Mouse (Mus musculus): Measurements from ENCODE around the gene Zmynd12. TPM values are rescaled to one million over a fixed set of nuclear protein-coding genes. Genes with fewer than 3 reads are reported as not detected.

Gene Zmynd12
- total RNA-seq, 2 experiments from 2014 or later: 0.23 TPM; not detected in 1

DNA sequence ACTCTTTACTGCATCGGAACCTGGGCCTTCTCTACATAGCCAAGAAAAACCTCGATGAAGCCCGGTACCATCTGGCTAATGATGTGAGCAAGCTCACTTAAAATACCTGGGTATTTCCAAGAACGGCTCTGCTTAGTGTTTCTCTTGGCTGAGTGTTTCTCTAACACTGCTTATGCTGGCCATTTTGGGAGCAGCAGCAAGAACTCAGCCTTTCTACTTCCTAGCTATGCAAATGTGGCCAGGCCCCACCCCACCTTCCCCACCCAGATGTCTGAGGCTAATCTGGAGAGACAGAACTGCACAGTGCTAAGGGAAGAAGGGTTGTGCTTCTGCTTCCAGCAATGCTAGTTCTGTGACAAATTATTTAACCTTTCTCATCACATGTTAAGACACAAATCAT is 19.2 kb downstream of the Zmynd12 start:
- intact Hi-C loops (cut with DNase I): no loop called here
- DNase-seq (ENCODE audit: low spot score in 2 of 2): peak in 1 of 2 experiments; percentile 40

DNA sequence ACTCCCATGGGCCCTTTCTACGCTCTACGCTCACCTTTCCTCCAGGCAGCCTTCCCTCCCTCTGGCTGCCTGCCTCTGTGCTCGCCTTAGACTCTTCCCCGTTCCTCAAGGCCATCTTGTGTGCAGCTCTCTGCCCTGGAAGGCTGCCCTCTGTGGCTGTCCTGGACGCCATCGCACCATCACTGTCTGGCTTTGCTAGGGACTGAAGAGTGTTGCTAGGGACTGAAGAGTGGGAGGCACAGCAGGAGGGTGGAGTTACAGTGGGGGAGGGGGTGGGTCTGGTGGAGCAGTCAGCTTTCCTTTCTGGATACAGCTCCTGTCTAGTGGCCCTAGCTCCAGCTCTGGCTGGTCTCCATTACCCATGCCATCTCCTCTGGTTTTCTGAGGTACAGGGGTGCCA is 19.9 kb downstream of the Zmynd12 start:
- no peak for DNase-seq (ENCODE audit: low spot score in 2 of 2)
- intact Hi-C loops (cut with DNase I): no loop called here

DNA sequence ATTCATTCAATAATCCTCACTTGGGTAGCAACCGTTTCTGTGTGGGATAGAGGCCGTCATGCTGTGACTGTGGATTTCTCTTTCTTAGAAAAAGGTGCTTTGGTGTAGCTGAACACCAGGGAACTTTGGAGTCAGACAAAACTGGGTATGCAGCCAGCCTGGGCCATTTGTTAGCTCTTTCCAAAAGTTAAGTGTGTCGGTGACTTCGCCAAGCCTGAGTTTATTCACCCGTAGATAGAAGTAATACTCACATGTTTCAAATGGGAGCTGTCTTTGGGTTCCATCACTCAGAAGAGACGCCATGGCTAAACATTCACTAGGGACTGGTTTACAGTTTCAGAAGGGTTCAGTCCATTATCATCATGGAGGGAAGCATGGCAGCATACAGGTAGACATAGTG is 24.6 kb downstream of the Zmynd12 start:
- no peak for DNase-seq (ENCODE audit: low spot score in 2 of 2)
- intact Hi-C loops (cut with DNase I): no loop called here

DNA sequence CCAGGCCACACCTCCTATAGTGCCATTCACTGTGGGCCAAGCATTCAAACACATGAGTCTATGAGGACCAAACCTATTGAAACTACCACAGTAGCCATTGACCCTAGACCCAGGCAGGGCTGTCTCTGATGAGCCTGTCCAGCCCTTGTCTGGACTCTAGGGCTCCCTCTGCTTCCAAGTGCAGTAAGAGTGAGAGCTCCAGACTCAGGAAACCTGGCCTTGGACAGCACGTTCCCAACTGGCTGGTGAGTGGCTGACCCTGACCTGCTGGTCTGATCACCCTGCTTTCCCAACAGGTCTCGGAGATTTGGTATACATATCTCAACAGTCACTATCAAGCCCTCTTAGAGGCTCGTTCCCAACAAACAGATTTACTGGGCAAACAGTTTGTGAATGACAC is 25.2 kb downstream of the Zmynd12 start:
- no peak for DNase-seq (ENCODE audit: low spot score in 2 of 2)
- intact Hi-C loops (cut with DNase I): no loop called here

DNA sequence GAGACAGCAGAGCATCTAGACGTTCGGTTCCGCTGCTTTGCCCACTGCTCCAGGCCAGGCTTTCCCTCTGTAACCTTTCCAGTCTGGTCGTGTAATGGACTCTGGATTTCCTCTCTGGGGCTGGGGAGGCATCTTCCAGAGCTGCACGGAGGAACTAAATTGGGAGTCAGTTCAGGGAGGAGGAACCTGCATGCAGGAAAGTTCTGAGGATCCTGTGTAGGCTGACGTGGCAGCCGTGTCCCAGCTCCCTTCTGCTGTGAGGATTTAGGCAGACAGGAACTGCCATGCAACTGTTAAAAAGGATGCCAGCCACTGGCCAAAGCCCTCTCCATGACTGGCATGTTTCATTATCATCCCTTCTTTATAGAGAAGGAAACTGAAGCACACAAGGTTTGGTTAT is 27.8 kb downstream of the Zmynd12 start:
- no peak for DNase-seq (ENCODE audit: low spot score in 2 of 2)
- intact Hi-C loops (cut with DNase I): no loop called here

DNA sequence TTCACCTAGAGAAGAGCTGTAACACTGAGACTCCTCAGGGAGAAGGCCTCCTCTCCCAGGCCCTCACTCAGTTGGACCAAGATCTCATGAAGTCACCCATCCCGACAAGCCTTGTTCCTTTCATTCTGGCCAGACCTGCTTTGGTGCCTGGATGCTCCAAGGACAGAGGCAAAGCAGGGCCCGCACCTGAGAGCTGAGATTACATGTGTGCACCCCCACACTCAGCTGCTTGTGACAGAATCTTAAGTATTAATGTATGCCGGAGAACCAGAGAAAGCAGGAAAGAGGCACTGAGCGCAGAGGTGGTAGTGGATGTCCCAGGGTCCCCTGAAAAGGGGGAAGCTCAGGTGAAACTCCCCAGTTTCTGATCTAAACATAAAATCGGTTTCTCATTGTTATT is 30.5 kb downstream of the Zmynd12 start:
- no peak for DNase-seq (ENCODE audit: low spot score in 2 of 2)
- intact Hi-C loops (cut with DNase I): no loop called here

DNA sequence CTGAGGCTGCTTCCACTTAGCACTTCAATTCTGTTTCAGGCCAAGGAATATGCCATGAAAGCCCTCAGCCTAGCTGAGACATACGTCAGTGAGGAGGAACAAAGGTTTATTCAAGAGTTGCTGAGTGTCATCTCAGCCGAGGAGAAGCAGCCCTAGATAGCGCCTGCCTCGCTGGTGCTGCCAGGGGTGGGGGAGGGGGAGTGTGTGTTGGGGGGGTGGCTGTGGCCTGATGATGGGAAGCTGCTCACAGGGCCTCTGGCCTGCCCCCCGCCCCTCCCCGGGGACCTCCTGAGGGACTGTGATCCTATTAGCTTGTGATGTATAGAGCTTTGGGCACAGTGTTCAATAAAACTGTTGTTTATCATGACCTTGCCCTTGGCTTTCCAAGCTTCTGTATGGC is 30.9 kb downstream of the Zmynd12 start:
- DNase-seq (ENCODE audit: low spot score in 2 of 2): no peak
- intact Hi-C loops (cut with DNase I): no loop called here

DNA sequence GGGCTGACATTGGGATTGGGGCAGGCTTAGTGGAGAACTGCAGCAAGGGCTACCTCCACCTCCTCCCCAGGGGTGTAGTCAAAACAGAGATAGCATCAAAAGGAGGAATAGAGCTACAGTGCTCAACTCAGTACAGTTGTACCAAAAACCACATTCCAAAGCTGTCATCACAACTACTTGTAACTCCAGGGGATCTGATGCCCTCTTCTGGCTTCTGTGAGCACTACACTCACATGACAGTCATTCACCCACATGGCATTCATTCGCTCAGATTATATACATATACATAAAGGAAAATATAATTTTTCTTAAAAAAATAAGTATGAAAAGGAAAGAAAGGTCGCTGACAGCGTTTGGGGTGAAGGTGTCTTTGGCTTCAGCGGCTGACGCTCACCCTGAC is 37.7 kb downstream of the Zmynd12 start:
- peak; percentile 65 to 84 for DNase-seq (ENCODE audit: low spot score in 2 of 2)
- intact Hi-C loops (cut with DNase I): loop anchor here (5.0 kb wide), 1 partner anchor 33 kb away; no protein-coding TSS in a partner anchor

DNA sequence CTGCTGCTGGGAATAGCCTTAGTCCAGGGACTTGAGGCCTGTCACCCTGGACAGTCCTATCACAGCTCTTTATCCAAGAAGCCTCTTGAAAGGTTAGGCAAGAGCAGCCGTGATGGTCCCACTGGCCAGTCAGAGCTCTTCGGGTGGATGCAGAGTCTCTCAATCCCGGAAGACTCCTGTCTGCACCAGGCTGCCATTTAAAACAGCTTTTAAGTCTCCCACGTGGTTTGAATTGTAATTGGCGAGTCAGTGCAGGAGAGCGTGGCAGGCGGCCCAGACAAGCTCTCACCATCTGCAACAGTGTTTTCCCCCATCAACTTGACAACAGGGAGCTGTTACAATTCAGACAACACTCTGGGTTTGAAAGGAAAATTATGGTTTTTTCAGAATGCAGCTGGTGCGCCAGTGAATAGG is 38.1 kb downstream of the Zmynd12 start:
- intact Hi-C loops (cut with DNase I): loop anchor here (5.0 kb wide), 1 partner anchor 33 kb away; no protein-coding TSS in a partner anchor
- peak; percentile 83 to 95 for DNase-seq (ENCODE audit: low spot score in 2 of 2)

DNA sequence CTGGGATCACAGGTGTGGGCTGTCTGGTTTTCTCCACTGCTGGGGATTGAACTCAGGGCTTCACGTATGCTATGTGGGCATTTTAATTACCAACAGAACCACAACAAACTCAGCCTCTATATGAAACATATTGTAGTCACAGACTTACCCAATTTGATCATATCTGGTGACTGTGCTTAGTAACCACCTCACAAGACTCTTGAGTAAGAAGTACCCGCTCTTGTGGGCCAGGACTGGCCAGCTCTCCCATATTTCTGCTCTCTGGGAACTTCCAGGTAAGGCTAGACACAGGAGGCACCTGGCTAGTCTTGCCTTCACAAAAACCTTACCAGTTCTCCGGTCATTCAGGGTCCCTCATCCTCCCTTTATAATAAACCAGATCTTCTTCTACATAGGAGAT is 39.8 kb downstream of the Zmynd12 start:
- DNase-seq (ENCODE audit: low spot score in 2 of 2): no peak
- intact Hi-C loops (cut with DNase I): loop anchor here (5.0 kb wide), 1 partner anchor 35 kb away; no protein-coding TSS in a partner anchor

DNA sequence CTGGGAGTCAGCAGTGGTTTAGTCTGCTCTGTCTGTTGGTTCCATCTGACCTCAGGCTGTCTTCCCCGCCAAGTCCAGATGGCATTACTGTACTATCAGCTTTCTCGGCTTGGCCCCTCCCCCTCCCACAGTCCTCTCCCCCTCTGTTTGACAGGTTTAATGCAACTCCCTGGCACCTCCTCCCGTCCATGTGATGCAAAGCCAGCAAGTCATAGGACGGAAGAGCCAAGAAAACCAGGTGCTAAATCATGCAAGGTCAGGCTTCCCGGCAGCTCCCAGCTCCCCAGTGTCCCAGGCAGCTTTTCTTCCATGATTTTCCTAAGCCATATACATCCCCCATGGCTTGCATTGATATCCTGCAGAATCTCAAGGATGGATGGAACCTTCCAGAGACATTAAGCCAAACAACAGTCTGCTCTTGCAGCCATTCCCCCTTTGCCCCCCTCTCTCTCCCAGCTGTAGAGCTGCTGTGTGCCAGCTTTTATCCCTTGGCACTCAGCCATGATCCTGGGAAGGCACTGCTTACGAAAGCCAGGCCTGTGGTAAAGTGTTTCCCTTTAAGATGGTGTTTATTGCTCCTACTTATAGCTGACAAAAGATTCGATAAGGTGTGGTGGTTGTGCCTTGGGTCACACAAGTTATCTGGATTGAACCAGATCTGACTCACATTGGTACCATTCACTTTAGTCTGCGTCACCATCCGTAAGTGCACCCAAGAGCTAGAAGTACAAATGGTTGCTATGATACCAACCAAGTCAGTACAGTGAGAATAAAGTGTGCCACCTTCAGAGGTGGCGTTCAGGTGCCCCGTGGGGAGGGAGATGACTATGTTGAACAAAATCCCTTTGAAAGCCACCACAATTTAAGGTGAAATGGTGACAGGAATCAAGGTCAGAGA is 40.5 kb downstream of the Zmynd12 start:
- DNase-seq (ENCODE audit: low spot score in 2 of 2): peak; percentile 52 to 61
- intact Hi-C loops (cut with DNase I): loop anchor here (5.0 kb wide), 1 partner anchor 36 kb away; no protein-coding TSS in a partner anchor

DNA sequence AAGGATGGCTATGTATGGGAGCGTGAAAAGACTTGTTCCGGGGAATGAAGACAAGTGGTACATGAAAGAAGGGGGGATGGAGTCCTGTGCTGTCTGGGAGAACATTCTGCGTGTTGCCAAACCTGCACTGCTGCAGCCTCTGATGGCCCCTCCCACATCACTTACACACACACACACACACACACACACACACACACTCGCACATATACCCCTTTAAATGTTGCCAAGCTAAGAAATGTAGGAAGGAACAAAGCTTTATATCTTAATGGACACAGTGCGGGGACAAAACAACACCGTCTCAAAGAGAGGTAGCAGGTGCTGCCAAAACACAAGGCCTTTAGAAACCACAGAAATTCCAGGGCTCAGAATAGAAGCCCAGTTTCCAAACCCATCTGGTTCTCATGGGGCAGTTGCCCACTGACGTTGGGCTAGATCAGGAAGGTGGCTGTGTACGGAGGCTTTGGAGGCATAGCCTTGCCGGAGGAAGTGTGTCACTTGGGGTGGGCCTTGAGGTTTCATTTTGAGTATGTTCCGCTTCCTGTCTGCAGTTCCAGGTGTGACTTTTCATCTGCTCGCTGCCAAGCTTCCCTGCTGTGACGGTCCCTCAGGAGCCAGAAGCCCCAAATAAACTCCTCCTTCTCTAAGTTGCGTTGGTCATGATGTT is 41.3 kb downstream of the Zmynd12 start:
- DNase-seq (ENCODE audit: low spot score in 2 of 2): peak in 1 of 2 experiments; percentile 47
- intact Hi-C loops (cut with DNase I): loop anchor here (5.0 kb wide), 1 partner anchor 37 kb away; no protein-coding TSS in a partner anchor

DNA sequence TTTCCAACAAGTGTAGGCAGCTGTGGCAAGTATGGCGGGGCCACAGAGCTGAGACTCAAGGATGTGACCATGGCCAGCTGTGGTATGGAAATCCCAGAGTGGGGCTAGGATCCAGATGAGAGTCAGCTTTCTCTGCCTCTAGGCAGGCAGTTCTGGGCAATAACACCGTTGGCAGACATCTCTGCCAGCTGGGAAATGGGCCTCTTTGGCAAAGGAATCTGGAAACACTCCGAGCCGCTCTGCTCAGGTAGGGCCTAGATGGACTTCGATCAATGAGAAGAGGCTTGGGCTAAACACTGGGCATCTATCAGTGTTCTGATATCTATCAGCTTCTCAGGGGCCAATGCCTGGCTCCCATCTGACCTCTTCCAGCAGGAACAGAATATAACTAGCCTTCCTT is 43.2 kb downstream of the Zmynd12 start:
- intact Hi-C loops (cut with DNase I): no loop called here
- no peak for DNase-seq (ENCODE audit: low spot score in 2 of 2)

DNA sequence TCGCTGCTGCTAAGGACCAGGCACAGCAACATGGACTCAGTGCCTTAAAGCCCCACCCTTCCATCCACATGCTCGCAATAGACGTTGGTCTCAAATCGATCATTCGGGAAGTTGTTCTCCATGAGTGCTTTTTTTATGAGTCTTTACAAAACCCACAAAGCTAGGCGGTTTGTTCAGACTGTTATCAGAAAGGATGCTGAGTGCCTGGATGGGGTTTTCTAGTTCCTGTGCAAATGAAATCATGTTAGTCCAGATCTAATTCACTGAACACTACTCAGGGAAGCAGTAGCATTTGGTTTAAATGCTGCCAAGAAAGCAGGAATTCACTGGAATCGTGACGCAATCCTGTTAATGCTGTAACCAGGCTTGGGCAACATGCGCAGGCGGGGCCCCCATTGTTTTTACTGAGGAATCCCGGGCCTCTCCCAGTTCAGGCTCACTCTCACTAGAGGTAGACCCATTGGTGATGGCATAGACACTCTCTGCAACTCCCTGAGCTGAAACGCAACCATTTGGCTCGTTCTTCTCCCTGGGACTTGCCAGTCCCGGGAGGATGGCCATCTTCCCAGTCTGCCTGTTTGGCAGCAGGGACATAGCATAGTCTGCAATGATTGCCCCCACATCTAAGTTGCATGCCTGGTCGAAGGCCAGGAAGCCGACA is 45.2 kb downstream of the Zmynd12 start:
- intact Hi-C loops (cut with DNase I): no loop called here
- peak; percentile 31 to 39 for DNase-seq (ENCODE audit: low spot score in 2 of 2)

DNA sequence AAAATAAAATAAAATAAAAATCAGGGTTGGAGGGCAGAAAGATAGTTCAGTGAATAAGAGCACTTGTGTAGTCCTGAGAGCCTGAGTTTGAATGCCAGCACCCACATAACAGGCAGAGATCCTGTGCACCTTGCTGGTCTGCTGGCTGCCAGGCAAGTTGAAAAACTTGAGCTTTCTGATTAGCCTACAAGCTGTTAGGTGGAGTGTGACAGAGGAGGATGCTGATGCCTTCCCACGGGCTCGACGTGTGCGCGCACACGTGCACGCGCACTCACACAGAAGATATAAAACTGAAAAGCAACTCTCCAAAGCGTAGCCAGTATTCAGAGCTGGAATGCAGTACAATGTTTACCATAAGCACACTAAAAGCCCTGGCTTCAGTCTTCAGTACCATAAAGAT is 49.9 kb downstream of the Zmynd12 start:
- no peak for DNase-seq (ENCODE audit: low spot score in 2 of 2)
- intact Hi-C loops (cut with DNase I): no loop called here

DNA sequence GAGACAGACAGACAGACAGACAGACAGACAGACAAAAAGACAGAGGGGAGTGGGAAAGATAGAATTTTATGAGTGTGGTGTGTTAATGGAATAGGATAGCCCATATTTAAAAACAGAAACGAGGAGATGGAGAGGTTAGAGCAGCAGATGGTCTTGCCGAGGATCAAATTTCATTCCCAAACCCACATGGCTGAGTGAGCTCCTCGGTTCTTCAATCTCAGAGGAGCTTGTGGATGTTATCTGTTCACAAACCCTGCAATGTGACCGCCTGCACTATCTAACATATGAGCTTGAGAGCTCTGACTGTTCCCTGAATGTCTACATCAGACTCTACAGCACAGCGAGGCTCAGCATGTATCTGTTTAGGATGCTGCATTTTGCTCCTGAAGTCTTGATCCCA is 50.5 kb downstream of the Zmynd12 start:
- no peak for DNase-seq (ENCODE audit: low spot score in 2 of 2)
- intact Hi-C loops (cut with DNase I): no loop called here

DNA sequence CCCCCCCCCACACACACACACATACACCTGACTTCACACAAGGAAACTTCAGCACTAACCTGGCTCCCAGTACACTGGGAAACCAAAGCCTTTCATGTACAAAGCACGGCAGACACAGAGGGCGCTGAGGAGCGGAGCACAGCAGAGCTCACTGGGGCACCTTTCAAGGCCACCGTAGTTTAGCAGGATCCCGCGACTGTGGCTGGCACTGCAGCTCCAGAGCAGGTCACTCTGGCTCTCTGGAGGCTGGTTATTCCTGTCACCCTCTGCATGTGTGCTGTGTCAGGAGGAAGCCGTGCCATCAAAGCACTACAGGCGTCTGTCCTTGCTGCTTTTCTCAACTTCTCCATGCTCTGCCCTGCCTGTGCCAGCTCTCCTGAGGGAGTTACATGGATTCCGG is 60.4 kb downstream of the Zmynd12 start:
- no peak for DNase-seq (ENCODE audit: low spot score in 2 of 2)
- intact Hi-C loops (cut with DNase I): no loop called here

DNA sequence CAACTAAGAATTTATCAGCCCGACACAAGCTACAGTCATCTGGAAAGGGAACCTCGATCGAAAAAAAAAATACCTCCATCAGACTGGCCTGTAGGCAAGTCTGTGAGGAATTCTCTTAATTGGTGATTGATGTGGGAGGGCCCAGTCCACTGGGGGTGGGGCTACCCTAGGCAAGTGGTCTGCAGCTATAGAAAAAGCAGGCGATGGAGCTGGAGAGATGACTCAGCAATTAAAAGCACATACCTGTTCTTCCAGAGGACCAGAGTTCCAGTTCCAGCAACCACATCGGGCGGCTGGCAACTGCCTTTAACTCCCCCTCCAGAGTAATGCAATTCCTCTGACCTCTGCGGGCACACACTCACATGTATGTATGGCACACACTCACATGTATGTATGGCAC is 62.3 kb downstream of the Zmynd12 start:
- intact Hi-C loops (cut with DNase I): no loop called here
- no peak for DNase-seq (ENCODE audit: low spot score in 2 of 2)

DNA sequence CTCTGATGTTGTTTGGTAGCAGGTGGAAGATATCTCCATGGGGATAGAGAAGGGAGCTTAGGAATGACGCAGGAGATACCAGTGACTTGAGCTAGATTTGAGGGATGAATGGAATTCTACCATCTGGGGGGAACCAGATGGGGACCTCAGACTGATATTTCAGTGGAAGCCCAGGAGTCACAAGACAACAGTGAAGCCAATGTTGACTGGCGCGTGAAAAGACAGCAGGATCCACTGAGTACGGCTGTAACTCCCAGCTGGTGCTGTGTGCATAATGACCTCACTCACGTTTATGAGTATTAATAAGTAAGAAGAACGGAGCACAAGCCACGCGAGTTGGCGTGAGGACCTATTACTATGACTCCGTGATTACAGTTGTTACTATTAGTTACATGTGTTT is 67.1 kb downstream of the Zmynd12 start:
- no peak for DNase-seq (ENCODE audit: low spot score in 2 of 2)
- intact Hi-C loops (cut with DNase I): loop anchor here (5.0 kb wide), 1 partner anchor 48 kb away; the partner anchor contains the start of genes Foxj3 and Frg2f1

DNA sequence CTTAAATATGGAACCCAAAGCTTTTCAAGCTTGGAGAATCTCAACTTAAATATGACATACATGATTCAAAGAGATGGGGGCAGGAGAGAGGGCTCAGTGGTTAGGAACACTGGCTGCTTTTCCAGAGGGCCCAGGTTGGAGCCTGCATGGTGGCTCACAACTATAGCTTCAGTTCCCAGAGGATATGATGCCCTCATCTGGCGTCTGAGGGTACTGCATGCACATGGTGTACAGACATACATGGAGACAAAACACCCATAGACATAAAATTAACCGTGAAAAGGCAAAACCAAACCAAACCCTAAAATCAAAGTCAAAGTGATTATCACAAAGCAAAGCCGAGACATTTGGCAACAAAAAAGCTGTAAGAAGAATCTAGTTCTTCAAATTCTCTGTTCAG is 68.2 kb downstream of the Zmynd12 start:
- intact Hi-C loops (cut with DNase I): loop anchor here (5.0 kb wide), 1 partner anchor 46 kb away; the partner anchor contains the start of genes Foxj3 and Frg2f1
- peak; percentile 56 to 75 for DNase-seq (ENCODE audit: low spot score in 2 of 2)

All from left cerebral cortex, postnatal 14 days (tissue).